Mouse (Mus musculus) fat pad, adult 2 months (tissue): ENCODE results near the gene Cacna1f.

ENCODE experiments used
- DNase-seq: peaks from one replicate; pipeline ENCODE4 v3.0.0-alpha.2; 2011; ENCODE audit warnings: low read depth, low spot score; ENCODE audit errors: extremely low read depth

Gene Cacna1f

DNA sequence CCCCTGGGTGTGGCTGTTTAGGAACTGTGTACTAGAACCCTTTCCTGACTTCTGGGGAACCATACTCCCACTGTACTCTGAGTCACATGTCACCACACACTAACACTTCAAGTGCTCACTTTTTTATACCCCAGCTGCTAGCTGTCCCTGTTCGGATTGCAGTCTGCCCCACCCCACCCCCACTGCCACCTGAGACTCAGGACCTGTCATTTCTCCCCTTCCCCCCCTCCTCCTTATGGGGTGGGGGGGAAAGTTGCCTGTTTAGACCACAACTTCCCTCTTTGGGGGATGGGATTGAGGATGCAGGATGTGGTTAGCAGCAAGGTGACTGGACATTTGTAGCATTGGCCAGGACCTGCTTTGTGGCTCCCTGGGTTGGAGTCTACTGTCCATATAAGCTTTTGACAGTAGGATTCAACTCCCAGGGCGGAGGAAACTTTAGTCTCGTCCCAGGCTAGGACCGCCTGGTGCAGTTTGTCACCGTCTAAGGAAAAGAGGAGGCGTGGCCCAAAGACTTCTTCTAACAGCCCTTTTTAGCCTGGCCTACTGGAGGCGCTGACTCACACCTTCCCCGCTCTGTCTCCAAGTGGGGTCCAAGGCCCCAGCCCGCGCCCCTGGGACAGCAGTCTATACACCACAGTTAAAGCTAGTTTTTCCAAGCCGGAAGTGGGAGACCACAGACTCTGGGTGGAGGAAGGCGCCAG is 66.8 kb downstream of the Cacna1f start:
- DNase-seq: no peak

DNA sequence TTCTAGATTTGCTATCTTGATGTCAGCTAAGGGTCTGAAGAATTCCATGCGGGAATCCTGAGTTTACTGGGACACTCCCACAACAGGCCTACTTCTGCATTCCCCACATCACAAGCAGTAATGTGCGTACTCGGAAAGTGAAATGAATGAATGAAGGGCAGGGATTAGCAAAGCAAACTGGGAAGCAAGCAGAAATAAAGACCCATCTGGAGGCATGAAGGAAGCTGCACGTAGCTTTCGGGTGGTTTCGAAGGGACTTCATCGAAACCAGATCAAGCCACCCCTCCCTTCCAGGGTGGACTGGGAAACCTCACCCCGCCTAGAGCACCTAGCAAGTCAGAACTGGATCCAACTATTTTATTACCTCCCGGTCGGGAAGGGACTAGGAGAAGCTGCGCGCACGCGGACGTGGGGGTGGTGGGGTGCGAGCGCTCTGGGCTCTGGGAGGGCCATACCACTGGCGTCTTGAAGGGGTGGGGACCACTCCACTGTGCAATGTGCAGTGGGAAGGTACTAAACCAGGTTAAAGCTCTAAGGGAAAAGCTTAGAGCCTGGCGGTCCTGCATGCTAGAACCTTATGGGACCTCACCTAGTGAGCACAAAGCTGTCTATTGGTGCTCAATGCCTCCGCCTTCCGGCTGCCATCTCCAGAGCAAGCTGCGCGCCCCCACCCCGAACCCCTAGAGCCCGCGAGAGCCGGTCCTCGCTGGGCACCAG is 67.6 kb downstream of the Cacna1f start:
- no peak for DNase-seq

DNA sequence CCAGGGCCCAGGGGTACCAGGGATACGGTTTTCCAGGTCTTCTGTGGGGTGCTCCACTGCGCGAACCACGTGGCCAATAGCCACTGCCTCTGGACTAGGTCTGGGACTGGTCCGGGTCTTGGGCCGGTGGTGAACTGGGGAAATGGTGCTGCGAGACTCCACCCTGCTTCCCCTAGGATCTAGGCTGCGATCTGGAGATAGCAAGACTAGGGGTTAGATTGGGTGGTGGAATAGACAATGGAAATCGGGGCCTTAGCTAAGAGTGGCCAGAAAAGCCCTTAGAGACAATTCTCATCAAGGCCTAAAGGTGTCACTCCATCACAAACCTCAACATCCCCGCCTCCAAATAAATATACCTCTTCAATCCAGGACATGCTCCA is 68.1 kb downstream of the Cacna1f start:
- DNase-seq: no peak

DNA sequence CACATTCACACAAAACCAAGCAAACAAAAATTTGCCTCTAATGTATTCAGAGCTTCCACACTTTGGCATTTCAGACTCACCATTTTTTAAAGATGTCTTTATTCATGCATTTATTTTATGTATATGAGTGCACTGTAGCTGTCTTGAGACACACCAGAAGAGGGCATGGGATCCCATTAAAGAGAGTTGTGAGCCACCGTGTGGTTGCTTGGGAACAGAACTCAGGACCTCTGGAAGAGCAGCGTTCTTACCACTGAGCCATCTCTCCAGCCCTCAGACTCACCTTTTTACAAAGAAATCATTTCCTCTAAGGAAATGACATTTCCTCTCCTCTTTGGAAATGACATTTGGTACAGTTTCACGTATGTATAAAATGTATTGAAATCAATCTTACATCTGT is 72.1 kb downstream of the Cacna1f start:
- no peak for DNase-seq

DNA sequence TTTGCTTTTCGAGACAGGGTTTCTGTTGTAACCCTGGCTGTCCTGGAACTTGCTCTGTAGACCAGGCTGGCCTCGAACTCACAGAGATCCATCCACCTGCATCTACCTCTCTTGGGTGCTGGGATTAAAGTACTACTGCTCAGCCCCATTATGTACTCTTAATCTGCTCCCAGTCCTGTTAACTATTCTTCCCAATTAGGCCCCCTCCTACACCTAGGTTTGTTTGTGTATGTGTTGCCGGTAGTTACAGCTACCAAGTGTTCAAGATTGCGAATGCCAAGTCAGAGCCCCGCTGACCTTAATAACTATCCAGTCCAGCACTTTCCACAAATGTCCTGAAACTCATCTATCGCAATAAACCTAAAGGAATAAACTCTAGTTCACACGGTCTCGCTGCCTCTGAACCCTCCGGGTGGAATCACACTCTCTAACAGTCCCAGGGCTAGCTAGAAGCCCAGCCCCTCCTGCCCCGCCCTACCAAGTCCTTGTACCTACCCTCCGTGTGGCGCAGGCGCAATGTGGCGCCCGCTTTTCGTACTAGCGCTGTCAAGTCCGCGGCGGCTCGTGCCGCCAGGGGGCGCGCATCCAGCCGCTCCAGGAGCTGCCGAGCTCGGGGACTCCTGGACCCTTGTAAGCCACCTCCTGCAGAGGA is 72.6 kb downstream of the Cacna1f start:
- DNase-seq: no peak

DNA sequence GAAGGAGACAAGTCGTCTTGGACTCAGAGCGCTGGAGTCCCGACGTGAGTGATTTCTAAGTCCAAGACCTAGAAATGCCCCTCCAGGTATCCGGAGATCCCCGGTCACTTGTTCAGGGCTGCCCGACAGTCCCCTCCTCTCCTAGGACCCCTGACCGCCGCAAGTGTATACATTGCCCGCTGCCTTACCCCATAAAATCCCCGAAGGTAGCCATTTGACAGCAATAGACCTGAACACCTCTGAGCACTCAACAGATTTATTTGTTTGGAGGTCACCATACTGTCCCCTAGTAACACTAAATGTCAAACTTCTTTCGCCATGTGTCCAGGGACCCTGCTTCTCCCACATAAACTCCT is 73.2 kb downstream of the Cacna1f start:
- DNase-seq: no peak

DNA sequence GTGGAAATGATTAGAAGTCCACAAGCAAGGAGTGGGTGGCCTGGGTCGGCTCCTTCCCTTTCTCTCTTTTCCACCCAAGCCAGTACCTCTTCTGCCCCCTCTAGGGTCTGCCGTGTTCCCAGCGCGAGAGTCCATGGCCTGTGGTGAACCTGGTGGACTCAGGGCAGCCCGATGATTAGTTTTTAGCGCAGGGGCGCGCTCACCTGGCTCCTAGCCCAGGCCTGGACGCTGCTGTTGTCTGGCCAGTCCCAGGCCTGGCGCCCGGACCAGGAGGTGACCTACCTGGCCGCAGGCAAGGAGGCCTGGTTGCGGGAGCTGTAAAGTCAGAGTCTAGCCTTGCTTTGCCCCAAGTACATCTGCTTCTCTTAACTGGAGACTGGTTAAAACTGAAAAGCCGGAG is 74.0 kb downstream of the Cacna1f start, which contains the start of gene Magix:
Gene Magix (minus strand): TSS at position 388 of the 400 bp plus-strand sequence.
- DNase-seq: no peak
